Mouse (Mus musculus) lung, embryonic 15.5 days (tissue): ENCODE data around the gene Als2cl. TPM values are rescaled to one million over a fixed set of nuclear protein-coding genes. Genes with fewer than 3 reads are reported as not detected.
A peak's percentile ranks its signal among the peaks of the same experiment; 100 is the strongest.

Experiments
- ATAC-seq: fragments of 200-750 bp; cut with Nextera tagmentation; 2 replicates; pipeline ENCODE4 v1.8.0; 2017; ENCODE audit warnings: moderate number of reproducible peaks, borderline replicate concordance; ENCODE audit not compliant: low FRiP score, low TSS enrichment; ENCODE audit errors: extremely low read depth
- H3K27ac ChIP-seq: fragments of 300-500 bp; sonication (generic); 2 replicates; pipeline ENCODE4 v1.5.1; 2015; ENCODE audit warnings: moderate library complexity, mild to moderate bottlenecking, inconsistent platforms
- H3K27me3 ChIP-seq: fragments of 300-500 bp; sonication (generic); 2 replicates; pipeline ENCODE4 v1.6.1; 2015; ENCODE audit warnings: inconsistent platforms
- H3K36me3 ChIP-seq: fragments of 300-500 bp; sonication (generic); 2 replicates; pipeline ENCODE4 v1.6.1; 2015; ENCODE audit warnings: inconsistent platforms
- H3K4me1 ChIP-seq: fragments of 300-500 bp; sonication (generic); 2 replicates; pipeline ENCODE4 v1.6.1; 2015; ENCODE audit warnings: inconsistent platforms
- H3K4me2 ChIP-seq: fragments of 300-500 bp; sonication (generic); 2 replicates; pipeline ENCODE4 v1.6.1; 2015; ENCODE audit warnings: inconsistent platforms, mild to moderate bottlenecking, moderate library complexity
- H3K4me3 ChIP-seq: fragments of 300-500 bp; sonication (generic); 2 replicates; pipeline ENCODE4 v1.5.1; 2015; ENCODE audit warnings: mild to moderate bottlenecking, inconsistent platforms
- H3K9ac ChIP-seq: fragments of 300-500 bp; sonication (generic); 2 replicates; pipeline ENCODE4 v1.6.1; 2015; ENCODE audit warnings: inconsistent platforms
- H3K9me3 ChIP-seq: fragments of 300-500 bp; sonication (generic); 2 replicates; pipeline ENCODE4 v1.6.1; 2016; ENCODE audit warnings: inconsistent platforms
- WGBS: fragments of 180-500 bp; shearing (Covaris S2); methylation state at CpG from one replicate; pipeline ENCODE4 v1.1.7; 2015; 5-methylcytosine and 5-hydroxymethylcytosine counted together
- polyA plus RNA-seq: library from polyadenylated mRNA; unstranded; fragments of >200 nt; fragmentation: Nextera tagmentation; extraction: Ambion mirVana; gene quantifications from 2 replicates; pipeline ENCODE4 v1.2.1, GENCODE M21; 2015

Als2cl gene
- polyA plus RNA-seq: 5.9 and 8.7 TPM in 2 replicates

DNA sequence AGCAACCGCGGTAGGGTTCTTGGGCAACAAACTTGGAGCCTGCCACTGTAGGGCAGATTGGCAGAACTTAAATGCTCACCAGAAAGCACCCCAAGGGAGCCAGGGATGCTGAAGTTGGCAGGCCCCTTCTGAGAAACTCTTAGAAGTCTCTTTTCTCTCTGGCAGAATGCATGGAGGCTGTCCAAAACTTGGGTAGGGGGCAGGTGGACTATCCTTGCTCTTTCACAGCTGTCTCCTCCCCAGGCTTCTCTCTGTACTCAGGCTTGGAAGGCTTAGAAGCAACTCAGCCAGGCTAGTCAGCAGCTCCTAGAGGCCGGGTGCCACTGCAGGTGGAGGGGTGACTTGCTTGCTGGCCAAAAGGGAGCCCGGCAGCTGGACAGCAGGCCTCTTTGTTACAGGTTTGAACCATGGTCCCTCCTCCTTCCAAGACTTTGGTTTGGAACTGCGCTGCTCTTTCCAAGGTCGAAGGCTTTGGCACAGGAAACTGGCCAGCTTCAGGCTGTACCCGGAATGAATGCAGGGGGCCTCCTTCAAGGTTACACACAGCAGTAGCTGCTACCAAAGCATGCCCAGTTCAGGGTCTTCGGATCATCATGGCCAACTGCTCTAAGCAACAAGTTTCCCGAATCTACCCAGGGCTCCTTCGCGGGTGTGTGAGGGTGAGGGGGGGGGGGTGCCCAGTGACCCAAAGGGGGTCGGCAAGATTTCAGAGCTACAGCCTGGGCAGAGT, at the start of gene Als2cl:
Als2cl (plus strand) TSS at position 680 of the 730 bp plus-strand sequence.
- 0 out of 2 replicates have a peak, but pooled peaks have one; percentile 11 for ATAC-seq
- WGBS: 14% methylated on average over 12 of the region's 12 CpGs
- H3K4me1 ChIP-seq: peaks cover 29% of the 10 kb centered on the region

DNA sequence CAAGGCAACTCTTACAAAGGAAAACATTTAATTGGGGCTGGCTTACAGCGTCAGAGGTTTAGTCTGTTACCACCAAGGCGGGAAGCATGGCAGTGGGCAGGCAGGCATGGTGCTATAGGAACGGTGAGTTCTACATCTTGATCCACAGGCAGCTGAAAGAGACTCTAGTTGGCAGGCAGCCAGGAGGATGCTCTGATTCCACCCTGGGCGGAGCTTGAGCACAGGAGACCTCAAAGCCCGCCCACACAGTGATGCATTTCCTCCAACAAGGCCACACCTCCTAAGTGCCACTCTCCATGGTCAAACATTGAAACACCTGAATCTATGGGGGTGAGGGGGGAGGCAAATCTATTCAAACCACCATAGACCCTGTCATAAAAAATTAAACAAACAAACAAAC, 46.6 kb upstream of the Als2cl start:
- H3K27ac ChIP-seq: no peak overlapping the region
- H3K4me1 ChIP-seq: no peaks in the 10 kb centered on the region
- no peak overlapping the region for H3K9ac ChIP-seq
- H3K27me3 ChIP-seq: no peaks in the 10 kb centered on the region
- no peaks in the 10 kb centered on the region for H3K36me3 ChIP-seq
- no peaks in the 10 kb centered on the region for H3K9me3 ChIP-seq
- ATAC-seq: no peak
- 73% methylated on average over 5 of the region's 5 CpGs for WGBS
- no peak overlapping the region for H3K4me3 ChIP-seq
- H3K4me2 ChIP-seq: no peak overlapping the region

More for the DNA sequence above, at the start of gene Als2cl:
- peak within 1 kb of the TSS; percentile 49 for H3K9ac ChIP-seq
- H3K27ac ChIP-seq: peak within 1 kb of the TSS; percentile 64
- peaks cover 11% of the 10 kb centered on the region for H3K27me3 ChIP-seq
- peak within 1 kb of the TSS; percentile 92 for H3K4me2 ChIP-seq
- peak within 1 kb of the TSS; percentile 56 for H3K4me3 ChIP-seq
- no peaks in the 10 kb centered on the region for H3K9me3 ChIP-seq
- H3K36me3 ChIP-seq: no peaks in the 10 kb centered on the region

- Histone ChIP-seq H3K4me1 (no peaks in the 10 kb centered on the region), H3K27ac (no peak within 1 kb of the TSS), H3K9me3 (no peaks in the 10 kb centered on the region), H3K4me2 (no peak within 1 kb of the TSS), H3K4me3 (no peak within 1 kb of the TSS), H3K27me3 (no peaks in the 10 kb centered on the region), H3K9ac (no peak within 1 kb of the TSS), H3K36me3 (no peaks in the 10 kb centered on the region)
- WGBS: 73% methylated on average over 19 of the region's 19 CpGs
- no peak for ATAC-seq
Observed at GRCm38 (mm10) chr9:110834411-110834810, 45.3 kb upstream of the Als2cl start, which contains the start of gene Prss45. Gene Prss45, plus strand, starts transcription at chr9:110834588.

- H3K27ac ChIP-seq: no peak overlapping the region
- 21% methylated on average over 10 of the region's 10 CpGs for WGBS
- no peaks in the 10 kb centered on the region for H3K4me1 ChIP-seq
- H3K4me3 ChIP-seq: no peak overlapping the region
- no peak overlapping the region for H3K4me2 ChIP-seq
- no peaks in the 10 kb centered on the region for H3K9me3 ChIP-seq
- ATAC-seq: no peak
- H3K27me3 ChIP-seq: no peaks in the 10 kb centered on the region
- H3K9ac ChIP-seq: no peak overlapping the region
- no peaks in the 10 kb centered on the region for H3K36me3 ChIP-seq
Observed at GRCm38 (mm10) chr9:110834961-110835360, 44.7 kb upstream of the Als2cl start.

DNA sequence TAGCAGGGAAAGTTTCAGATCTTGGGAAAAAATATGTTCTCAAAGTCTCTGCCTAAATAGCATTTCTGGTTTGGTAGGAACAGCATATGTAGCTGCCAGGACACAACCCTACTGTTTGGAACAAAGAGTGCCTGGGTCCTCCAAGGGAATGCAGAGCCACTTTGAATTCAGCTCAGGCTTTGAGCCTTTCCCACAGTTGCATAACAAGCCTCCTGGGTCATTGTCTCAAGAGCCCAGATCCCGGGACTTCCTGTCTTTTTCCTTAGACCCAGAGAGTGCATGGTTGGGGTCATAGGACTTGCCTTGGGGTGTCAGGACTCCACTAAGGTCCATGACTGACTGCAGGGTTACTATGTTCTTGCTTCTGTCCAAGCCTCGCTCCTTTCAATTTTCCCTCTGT, 43.6 kb upstream of the Als2cl start:
- WGBS: 50% methylated on average over 2 of the region's 2 CpGs
- Histone ChIP-seq H3K27me3 (no peaks in the 10 kb centered on the region), H3K4me2 (no peak overlapping the region), H3K36me3 (no peaks in the 10 kb centered on the region), H3K9me3 (no peaks in the 10 kb centered on the region), H3K27ac (no peak overlapping the region), H3K9ac (no peak overlapping the region), H3K4me1 (no peaks in the 10 kb centered on the region), H3K4me3 (no peak overlapping the region)
- ATAC-seq: no peak

DNA sequence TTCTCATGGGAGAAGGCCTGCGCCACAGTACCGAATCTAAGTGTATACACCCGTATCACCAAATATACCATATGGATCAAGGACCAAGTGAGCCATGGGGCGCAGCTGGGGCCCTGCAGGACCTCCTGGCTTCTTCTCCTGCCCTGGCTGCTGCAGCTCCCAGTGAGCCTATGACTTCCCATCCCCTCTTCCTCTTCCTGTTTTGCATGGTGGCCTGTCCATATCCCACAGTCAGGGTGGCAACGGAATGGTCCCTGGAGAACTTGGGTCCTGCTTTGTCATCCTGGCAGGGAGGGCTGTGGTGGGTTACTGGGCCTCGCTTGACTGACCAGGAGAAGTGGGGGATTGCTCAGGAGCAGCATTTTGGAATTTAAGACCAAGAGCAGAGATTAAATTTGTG, 38.8 kb upstream of the Als2cl start:
- no peak overlapping the region for H3K9ac ChIP-seq
- H3K4me1 ChIP-seq: no peaks in the 10 kb centered on the region
- H3K27ac ChIP-seq: no peak overlapping the region
- H3K9me3 ChIP-seq: no peaks in the 10 kb centered on the region
- H3K36me3 ChIP-seq: no peaks in the 10 kb centered on the region
- H3K27me3 ChIP-seq: no peaks in the 10 kb centered on the region
- no peak overlapping the region for H3K4me2 ChIP-seq
- no peak overlapping the region for H3K4me3 ChIP-seq
- WGBS: 83% methylated on average over 6 of the region's 6 CpGs
- ATAC-seq: no peak

- Histone ChIP-seq H3K4me2 (no peak overlapping the region), H3K36me3 (no peaks in the 10 kb centered on the region), H3K9ac (no peak overlapping the region), H3K27ac (no peak overlapping the region), H3K9me3 (no peaks in the 10 kb centered on the region), H3K4me1 (no peaks in the 10 kb centered on the region), H3K4me3 (no peak overlapping the region), H3K27me3 (no peaks in the 10 kb centered on the region)
- WGBS: 61% methylated on average over 2 of the region's 2 CpGs
- no peak for ATAC-seq
Observed at GRCm38 (mm10) chr9:110841438-110841837, 38.2 kb upstream of the Als2cl start.

DNA sequence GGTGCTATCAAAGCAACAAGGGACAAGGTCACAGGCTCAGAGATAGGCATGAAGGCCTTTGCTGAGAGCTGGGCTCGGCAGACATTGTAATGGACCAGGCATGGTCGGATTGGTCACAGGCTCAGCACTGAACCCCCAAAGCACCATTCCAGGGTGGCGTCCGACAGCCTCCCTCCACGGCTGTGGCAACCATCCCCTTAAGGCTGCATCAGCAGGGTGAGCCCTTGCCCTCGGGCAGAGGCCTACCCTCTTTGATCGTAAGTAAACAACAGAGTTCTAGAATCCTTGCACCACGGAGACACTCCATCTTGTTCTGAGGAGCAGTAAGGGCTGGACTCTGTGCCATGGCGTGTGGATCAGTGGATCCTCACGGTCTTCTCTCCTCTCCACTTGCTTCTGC, 35.5 kb upstream of the Als2cl start, which contains the start of gene Prss46:
Prss46 (plus strand) TSS at position 301 of the 400 bp plus-strand sequence.
- Histone ChIP-seq H3K27me3 (no peaks in the 10 kb centered on the region), H3K27ac (no peak within 1 kb of the TSS), H3K36me3 (no peaks in the 10 kb centered on the region), H3K4me1 (no peaks in the 10 kb centered on the region), H3K9ac (no peak within 1 kb of the TSS), H3K4me3 (no peak within 1 kb of the TSS), H3K9me3 (no peaks in the 10 kb centered on the region), H3K4me2 (no peak within 1 kb of the TSS)
- 69% methylated on average over 10 of the region's 10 CpGs for WGBS
- no peak for ATAC-seq

- H3K27ac ChIP-seq: no peak overlapping the region
Observed at GRCm38 (mm10) chr9:110849162-110849561, 30.5 kb upstream of the Als2cl start.

DNA sequence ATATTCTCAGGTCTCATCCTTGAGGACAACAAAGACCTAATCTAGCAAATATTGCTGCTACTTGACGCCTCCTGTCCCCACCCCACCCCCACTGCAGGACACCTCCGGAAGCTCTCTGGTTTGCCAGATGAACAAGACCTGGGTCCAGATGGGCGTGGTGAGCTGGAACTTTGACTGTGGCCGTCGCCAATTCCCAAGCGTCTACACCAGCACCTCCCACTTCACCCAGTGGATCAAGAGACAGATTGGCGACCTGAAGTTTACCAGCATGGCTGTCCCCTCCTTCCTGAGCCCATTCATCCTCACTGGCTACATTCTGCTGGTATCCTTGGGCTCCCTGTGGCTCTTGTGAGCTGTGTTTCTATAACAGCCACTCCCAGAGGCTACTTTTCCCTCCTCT, 23.8 kb upstream of the Als2cl start:
- ATAC-seq: no peak
- Histone ChIP-seq H3K9ac (no peak overlapping the region), H3K9me3 (no peaks in the 10 kb centered on the region), H3K27me3 (peaks cover 21% of the 10 kb centered on the region), H3K36me3 (no peaks in the 10 kb centered on the region), H3K27ac (no peak overlapping the region), H3K4me1 (peaks cover 5% of the 10 kb centered on the region; the same call in 1 of the 2 replicates), H3K4me2 (no peak overlapping the region), H3K4me3 (no peak overlapping the region)
- 55% methylated on average over 7 of the region's 7 CpGs for WGBS

More at GRCm38 (mm10) chr9:110849162-110849561, 30.5 kb upstream of the Als2cl start:
- Histone ChIP-seq H3K9me3 (no peaks in the 10 kb centered on the region), H3K9ac (no peak overlapping the region), H3K36me3 (no peaks in the 10 kb centered on the region), H3K27me3 (no peaks in the 10 kb centered on the region), H3K4me3 (no peak overlapping the region), H3K4me1 (no peaks in the 10 kb centered on the region), H3K4me2 (no peak overlapping the region)
- WGBS: 68% methylated on average over 7 of the region's 7 CpGs
- no peak for ATAC-seq

- Histone ChIP-seq H3K27ac (no peak overlapping the region), H3K27me3 (peaks cover 21% of the 10 kb centered on the region), H3K36me3 (no peaks in the 10 kb centered on the region), H3K9me3 (no peaks in the 10 kb centered on the region), H3K9ac (no peak overlapping the region), H3K4me2 (no peak overlapping the region), H3K4me3 (no peak overlapping the region), H3K4me1 (peaks cover 5% of the 10 kb centered on the region; the same call in 1 of the 2 replicates)
- 38% methylated on average over 4 of the region's 4 CpGs for WGBS
- ATAC-seq: no peak
Observed at GRCm38 (mm10) chr9:110856920-110857319, 22.8 kb upstream of the Als2cl start.

GRCm38 (mm10) chr9:110857781-110858472, 21.7 kb upstream of the Als2cl start, which contains the start of gene Prss50:
Gene Prss50, plus strand, starts transcription at chr9:110857967.
- H3K9ac ChIP-seq: no peak within 1 kb of the TSS
- H3K9me3 ChIP-seq: no peaks in the 10 kb centered on the region

More at GRCm38 (mm10) chr9:110857781-110858472, 21.7 kb upstream of the Als2cl start, which contains the start of gene Prss50:
- peak within 1 kb of the TSS; percentile 24 for H3K4me3 ChIP-seq
- peaks cover 21% of the 10 kb centered on the region for H3K27me3 ChIP-seq
- H3K4me2 ChIP-seq: peak within 1 kb of the TSS; percentile 54
- no peaks in the 10 kb centered on the region for H3K36me3 ChIP-seq
- H3K4me1 ChIP-seq: peaks cover 5% of the 10 kb centered on the region; the same call in 1 of the 2 replicates
- no peak within 1 kb of the TSS for H3K27ac ChIP-seq
- WGBS: 9% methylated on average over 46 of the region's 50 CpGs
- no peak for ATAC-seq
